Mouse (Mus musculus): ENCODE data around the gene Frrs1.

DNA sequence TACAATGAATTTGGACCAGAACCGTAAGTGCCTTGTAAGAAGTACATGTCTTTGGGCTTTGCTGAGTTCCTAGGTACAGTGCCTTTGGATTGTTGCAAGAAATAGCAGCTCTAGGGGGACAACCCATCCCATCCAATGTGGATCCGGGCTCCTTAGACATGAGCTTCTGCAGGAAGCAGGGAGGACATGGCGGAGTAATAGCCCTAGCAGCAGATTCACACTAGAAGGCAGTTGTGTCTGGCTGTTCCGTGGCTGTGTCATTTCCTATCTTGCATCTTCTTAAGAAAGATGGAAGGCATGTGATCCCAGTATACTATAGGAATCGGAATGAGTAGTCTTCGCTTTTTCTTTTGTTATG lies 32.9 kb downstream of the Frrs1 start:
- TF ChIP-seq EP300 (IDR thresholded peaks at IDR 0.05; ENCODE audit: low read depth) (no peak), CTCF (IDR thresholded peaks at IDR 0.05; ENCODE audit: low read depth) (no peak)

Measured in liver, embryonic 14.5 days (tissue).